Mouse (Mus musculus) hindbrain, embryonic 13.5 days (tissue): ENCODE data around the gene Nktr. TPM values are rescaled to one million over a fixed set of nuclear protein-coding genes. Genes with fewer than 3 reads are reported as not detected.

Source experiments
- ATAC-seq: fragments of 200-750 bp; cut with Nextera tagmentation; 2 replicates; pipeline ENCODE4 v1.8.0; 2017; ENCODE audit warnings: moderate TSS enrichment; ENCODE audit not compliant: low FRiP score
- H3K27ac ChIP-seq: fragments of 300-500 bp; sonication (generic); 2 replicates; pipeline ENCODE4 v1.5.1; 2015; ENCODE audit warnings: inconsistent platforms, mild to moderate bottlenecking, moderate library complexity
- H3K27me3 ChIP-seq: fragments of 300-500 bp; sonication (generic); 2 replicates; pipeline ENCODE4 v1.6.1; 2015; ENCODE audit warnings: mild to moderate bottlenecking, inconsistent platforms
- H3K36me3 ChIP-seq: fragments of 300-500 bp; sonication (generic); 2 replicates; pipeline ENCODE4 v1.6.1; 2015; ENCODE audit warnings: mild to moderate bottlenecking, inconsistent platforms
- H3K4me1 ChIP-seq: fragments of 300-500 bp; sonication (generic); replicated peaks from 2 replicates; pipeline ENCODE4 v1.6.1; 2015; ENCODE audit warnings: inconsistent platforms
- H3K4me2 ChIP-seq: fragments of 300-500 bp; sonication (generic); 2 replicates; pipeline ENCODE4 v1.6.1; 2015; ENCODE audit warnings: inconsistent platforms, mild to moderate bottlenecking, moderate library complexity
- H3K4me3 ChIP-seq: fragments of 300-500 bp; sonication (generic); 2 replicates; pipeline ENCODE4 v1.5.1; 2015; ENCODE audit warnings: mild to moderate bottlenecking, inconsistent platforms
- H3K9ac ChIP-seq: fragments of 300-500 bp; sonication (generic); 2 replicates; pipeline ENCODE4 v1.6.1; 2015; ENCODE audit warnings: mild to moderate bottlenecking, inconsistent platforms
- H3K9me3 ChIP-seq: fragments of 300-500 bp; sonication (generic); 2 replicates; pipeline ENCODE4 v1.6.1; 2016; ENCODE audit warnings: inconsistent platforms
- WGBS: fragments of 180-500 bp; shearing (Covaris S2); methylation state at CpG from one replicate; pipeline ENCODE4 v1.1.7; 2015; 5-methylcytosine and 5-hydroxymethylcytosine counted together
- polyA plus RNA-seq: library from polyadenylated mRNA; unstranded; fragments of >200 nt; fragmentation: Nextera tagmentation; extraction: Ambion mirVana; gene quantifications from 2 replicates; pipeline ENCODE4 v1.2.1, GENCODE M21; 2015

Nktr gene
- polyA plus RNA-seq, 1 experiment from 2014 or later = 67.4 TPM

DNA sequence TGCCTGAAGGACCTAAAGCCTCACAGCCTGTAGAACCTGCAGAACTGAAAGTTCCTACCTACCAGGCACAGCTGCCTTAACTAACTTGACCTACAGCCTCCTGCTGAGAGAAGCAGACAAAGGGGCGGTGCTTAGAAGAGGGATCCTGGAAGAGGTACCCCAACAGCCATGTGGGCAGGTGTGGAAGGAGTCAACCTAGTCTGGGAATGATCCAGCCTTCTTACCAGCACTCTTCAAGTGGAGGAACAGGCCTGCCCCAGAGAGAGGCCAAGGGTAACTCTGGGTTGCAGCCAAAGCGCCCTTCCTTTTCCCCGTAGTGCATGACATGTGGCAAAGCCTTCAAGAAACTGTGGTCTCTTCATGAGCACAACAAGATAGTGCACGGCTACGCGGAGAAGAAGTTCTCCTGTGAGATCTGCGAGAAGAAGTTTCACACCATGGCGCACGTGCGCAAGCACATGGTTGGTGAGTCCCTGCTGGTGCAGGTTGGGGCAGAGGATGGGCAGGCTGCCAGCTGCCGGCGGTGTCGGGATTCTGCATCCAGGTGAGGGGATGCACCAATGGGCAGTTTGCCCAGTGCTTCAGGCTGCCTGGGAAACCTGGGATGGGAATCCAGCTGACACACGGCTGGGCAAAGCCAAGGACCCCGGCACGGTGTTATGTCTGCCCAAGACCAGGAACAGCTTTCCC lies 46.3 kb downstream of the Nktr start:
- no peak overlapping the region for H3K4me2 ChIP-seq
- WGBS = 87% methylated on average over 16 of the region's 16 CpGs
- H3K36me3 ChIP-seq = peaks cover 67% of the 10 kb centered on the region
- H3K9ac ChIP-seq = no peak overlapping the region
- peaks cover 31% of the 10 kb centered on the region for H3K4me1 ChIP-seq
- no peak overlapping the region for H3K27ac ChIP-seq
- H3K27me3 ChIP-seq = no peaks in the 10 kb centered on the region
- no peak overlapping the region for H3K4me3 ChIP-seq
- H3K9me3 ChIP-seq = no peaks in the 10 kb centered on the region
- no peak for ATAC-seq

DNA sequence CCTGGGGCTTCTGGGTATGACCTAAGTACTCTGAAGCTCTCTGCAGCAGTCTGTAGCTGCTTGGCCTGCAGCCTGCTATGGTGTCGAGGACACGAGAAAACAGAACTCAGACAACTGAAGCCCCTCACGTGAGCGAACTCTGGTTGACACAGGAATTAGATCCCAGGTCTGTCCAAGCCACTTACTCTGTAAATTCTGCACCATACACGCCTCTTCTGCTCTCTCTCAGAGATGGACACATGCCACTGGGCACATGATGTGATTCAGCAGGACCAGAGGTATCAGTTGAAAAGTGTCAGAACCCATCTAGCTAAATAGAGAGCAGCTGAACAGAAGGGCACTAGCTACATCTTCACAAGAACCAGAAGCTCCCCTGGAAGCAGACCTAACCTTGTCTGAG lies 53.4 kb downstream of the Nktr start:
- ATAC-seq = no peak
- H3K27ac ChIP-seq = no peak overlapping the region
- 82% methylated on average over 5 of the region's 5 CpGs for WGBS
- H3K4me1 ChIP-seq = no peaks in the 10 kb centered on the region
- H3K4me2 ChIP-seq = no peak overlapping the region
- no peak overlapping the region for H3K9ac ChIP-seq
- H3K27me3 ChIP-seq = peaks cover 21% of the 10 kb centered on the region
- peaks cover 17% of the 10 kb centered on the region for H3K36me3 ChIP-seq
- no peak overlapping the region for H3K4me3 ChIP-seq
- H3K9me3 ChIP-seq = no peaks in the 10 kb centered on the region

DNA sequence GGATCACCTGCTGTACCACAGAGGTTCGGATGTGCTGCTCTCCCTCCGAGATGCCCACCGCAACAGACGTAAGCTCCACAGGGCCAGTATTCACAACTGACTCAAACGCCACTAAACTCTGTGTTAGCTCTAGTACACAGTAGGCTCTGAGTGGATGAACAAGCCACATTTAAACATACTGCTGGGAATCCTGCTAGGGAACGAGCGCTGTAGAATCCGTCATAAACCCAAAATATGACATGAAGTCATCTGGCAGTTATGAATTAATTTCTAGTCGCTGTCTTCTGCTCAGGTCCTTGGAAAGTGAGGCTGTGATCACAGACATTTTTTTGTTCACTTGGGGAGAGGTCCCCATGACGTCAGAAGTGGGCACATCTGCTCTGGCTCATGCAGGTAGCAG lies 57.0 kb downstream of the Nktr start:
- WGBS = 84% methylated on average over 10 of the region's 10 CpGs
- H3K27ac ChIP-seq = no peak overlapping the region

DNA sequence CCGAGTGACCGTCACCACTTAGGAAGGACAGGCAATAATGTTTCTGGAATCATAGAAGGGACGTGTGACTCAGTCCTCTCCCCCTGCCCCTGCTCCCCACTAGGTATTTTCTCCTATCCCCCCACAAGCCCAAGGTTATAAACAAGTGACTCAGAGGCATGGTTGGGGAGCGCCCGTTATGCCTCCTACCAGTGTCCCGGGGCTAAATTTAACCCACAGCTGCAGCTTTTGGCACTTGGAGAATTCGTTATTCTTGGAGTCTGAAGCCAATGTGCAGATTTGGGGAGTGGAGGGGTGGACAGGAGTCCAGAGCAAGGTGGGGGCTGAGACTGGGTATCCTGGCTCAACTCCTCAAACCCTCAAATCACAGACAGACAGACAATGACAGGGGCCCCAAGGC lies 57.5 kb downstream of the Nktr start:
- WGBS = 87% methylated on average over 7 of the region's 7 CpGs
- peaks cover 11% of the 10 kb centered on the region for H3K4me1 ChIP-seq
- no peak for ATAC-seq

More for the DNA sequence above, 57.0 kb downstream of the Nktr start:
- peaks cover 57% of the 10 kb centered on the region for H3K27me3 ChIP-seq
- peaks cover 11% of the 10 kb centered on the region for H3K4me1 ChIP-seq
- no peak overlapping the region for H3K4me2 ChIP-seq
- H3K4me3 ChIP-seq = no peak overlapping the region
- H3K9me3 ChIP-seq = no peaks in the 10 kb centered on the region
- ATAC-seq = no peak
- H3K36me3 ChIP-seq = no peaks in the 10 kb centered on the region
- no peak overlapping the region for H3K9ac ChIP-seq

DNA sequence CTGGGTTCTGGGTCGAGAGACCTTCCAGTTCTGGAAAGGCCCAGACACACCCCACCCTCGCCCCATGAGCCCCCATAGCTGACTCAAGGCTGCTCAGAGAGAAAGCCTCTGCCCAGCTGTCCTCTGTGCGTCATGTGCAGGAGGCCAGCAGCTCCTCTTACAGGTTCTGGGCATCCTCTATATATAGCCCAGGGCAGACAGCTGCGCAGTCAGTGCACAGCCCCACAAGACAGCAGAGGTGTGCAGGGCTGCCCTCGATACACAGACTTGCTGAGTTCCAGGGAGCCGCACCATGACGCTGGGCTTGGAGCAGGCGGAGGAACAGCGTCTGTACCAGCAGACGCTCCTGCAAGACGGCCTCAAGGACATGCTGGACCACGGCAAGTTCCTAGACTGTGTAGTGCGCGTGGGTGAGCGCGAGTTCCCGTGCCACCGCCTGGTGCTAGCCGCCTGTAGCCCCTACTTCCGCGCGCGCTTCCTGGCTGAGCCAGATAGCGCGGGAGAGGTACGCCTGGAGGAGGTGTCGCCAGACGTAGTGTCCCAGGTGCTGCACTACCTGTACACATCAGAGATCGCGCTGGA lies 58.6 kb downstream of the Nktr start, which contains the start of gene Klhl40:
Klhl40 (plus strand) TSS at position 124 of the 582 bp plus-strand sequence.
- H3K4me1 ChIP-seq = peaks cover 11% of the 10 kb centered on the region
- ATAC-seq = peak; percentile 81
- WGBS = 23% methylated on average over 30 of the region's 30 CpGs
- no peaks in the 10 kb centered on the region for H3K9me3 ChIP-seq
- H3K9ac ChIP-seq = peak within 1 kb of the TSS; percentile 60
- peaks cover 57% of the 10 kb centered on the region for H3K27me3 ChIP-seq
- H3K27ac ChIP-seq = no peak within 1 kb of the TSS
- H3K4me3 ChIP-seq = peak within 1 kb of the TSS; percentile 39
- no peaks in the 10 kb centered on the region for H3K36me3 ChIP-seq
- H3K4me2 ChIP-seq = peak within 1 kb of the TSS; percentile 68

More for the DNA sequence above, 57.5 kb downstream of the Nktr start:
- Histone ChIP-seq H3K9me3 (no peaks in the 10 kb centered on the region), H3K27me3 (peaks cover 57% of the 10 kb centered on the region), H3K4me2 (no peak overlapping the region), H3K4me3 (no peak overlapping the region), H3K36me3 (no peaks in the 10 kb centered on the region), H3K9ac (no peak overlapping the region), H3K27ac (no peak overlapping the region)

GRCm38 (mm10) chr9:121778066-121778624 lies 59.2 kb downstream of the Nktr start:
- Histone ChIP-seq H3K27ac (no peak overlapping the region), H3K4me3 (peak overlapping the region; percentile 39), H3K9me3 (no peaks in the 10 kb centered on the region), H3K4me1 (peaks cover 11% of the 10 kb centered on the region), H3K4me2 (peak overlapping the region; percentile 68), H3K27me3 (peaks cover 57% of the 10 kb centered on the region), H3K36me3 (no peaks in the 10 kb centered on the region), H3K9ac (peak overlapping the region; percentile 60)
- peak; percentile 74 for ATAC-seq
- WGBS = 13% methylated on average over 54 of the region's 54 CpGs

DNA sequence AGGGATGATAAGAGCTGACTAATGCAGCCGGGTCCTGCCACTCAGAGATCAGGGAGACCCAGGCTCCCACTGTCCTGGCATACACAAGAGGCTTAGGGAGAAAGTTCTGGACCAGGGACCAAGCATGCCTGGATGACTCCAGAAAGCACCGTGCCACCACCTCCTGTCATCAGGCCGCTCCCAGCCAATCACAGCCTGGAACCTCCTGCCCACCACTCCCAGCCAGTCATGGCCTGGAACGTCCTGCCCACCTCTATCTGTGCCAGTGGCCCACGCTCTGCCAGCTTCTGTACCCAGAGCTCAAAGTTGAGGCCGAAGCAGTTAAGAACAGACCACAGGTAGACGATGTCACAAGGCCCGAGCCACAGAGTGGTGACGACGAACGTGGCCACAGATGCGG lies 65.8 kb downstream of the Nktr start:
- Histone ChIP-seq H3K27me3 (peaks cover 12% of the 10 kb centered on the region), H3K4me1 (no peaks in the 10 kb centered on the region; the same call in 1 of the 2 replicates), H3K27ac (no peak overlapping the region), H3K4me2 (no peak overlapping the region), H3K36me3 (no peaks in the 10 kb centered on the region), H3K9ac (no peak overlapping the region), H3K4me3 (no peak overlapping the region), H3K9me3 (no peaks in the 10 kb centered on the region)
- 91% methylated on average over 12 of the region's 12 CpGs for WGBS
- ATAC-seq = no peak

DNA sequence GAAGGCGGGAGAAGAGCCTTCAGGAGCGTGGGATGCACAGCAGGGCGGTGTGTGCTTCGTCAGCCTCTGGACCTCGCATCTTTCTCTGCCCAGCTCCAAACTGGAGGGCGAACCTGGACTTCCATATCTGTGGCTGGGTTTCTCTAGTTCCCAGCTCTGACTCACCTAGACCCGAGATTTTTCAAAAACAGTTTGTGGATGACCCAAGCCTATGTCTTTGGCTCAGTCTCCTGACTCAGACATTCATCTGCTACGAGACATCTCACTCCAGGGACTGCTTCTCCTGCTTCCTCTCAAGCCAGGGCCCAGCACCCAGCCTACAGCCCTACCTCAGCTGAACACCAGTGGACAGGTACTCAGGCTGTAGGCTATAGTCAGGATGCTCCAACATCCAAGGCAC lies 66.3 kb downstream of the Nktr start:
- 89% methylated on average over 8 of the region's 8 CpGs for WGBS
- no peak overlapping the region for H3K4me3 ChIP-seq
- no peaks in the 10 kb centered on the region; the same call in 1 of the 2 replicates for H3K4me1 ChIP-seq
- H3K27me3 ChIP-seq = peaks cover 7% of the 10 kb centered on the region; the same call in 1 of the 2 replicates
- H3K9ac ChIP-seq = no peak overlapping the region
- H3K27ac ChIP-seq = no peak overlapping the region
- no peaks in the 10 kb centered on the region for H3K36me3 ChIP-seq
- no peaks in the 10 kb centered on the region for H3K9me3 ChIP-seq
- H3K4me2 ChIP-seq = no peak overlapping the region
- no peak for ATAC-seq

- Histone ChIP-seq H3K4me1 (no peaks in the 10 kb centered on the region; the same call in 1 of the 2 replicates), H3K9ac (no peak overlapping the region), H3K4me2 (no peak overlapping the region), H3K4me3 (no peak overlapping the region), H3K27me3 (0 out of 2 replicates have a peak, but pooled peaks cover 8% of the 10 kb centered on the region), H3K36me3 (no peaks in the 10 kb centered on the region), H3K9me3 (no peaks in the 10 kb centered on the region), H3K27ac (no peak overlapping the region)
- WGBS = 87% methylated on average over 2 of the region's 2 CpGs
- no peak for ATAC-seq
Measured at GRCm38 (mm10) chr9:121786359-121786758, 67.4 kb downstream of the Nktr start.

DNA sequence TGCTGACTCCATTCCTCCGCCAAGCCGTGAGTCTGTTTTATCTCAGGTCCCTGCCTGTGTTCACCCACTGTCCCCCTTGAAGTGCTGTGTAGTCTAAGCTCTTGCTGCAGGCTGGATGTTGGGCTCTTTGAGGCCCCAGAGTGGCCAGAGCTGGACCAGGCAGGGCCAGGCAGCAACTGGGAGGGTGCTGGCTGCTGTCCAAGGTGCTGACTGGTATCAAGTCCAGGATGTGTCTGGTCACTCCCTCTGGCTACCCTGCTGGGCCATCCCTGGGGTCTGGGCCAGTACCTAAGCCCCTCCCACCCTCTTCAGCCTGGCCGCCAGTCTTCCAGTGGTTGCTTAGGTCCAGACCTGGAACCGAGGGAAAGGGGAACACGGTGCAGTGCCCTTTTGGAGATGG lies 72.2 kb downstream of the Nktr start:
- H3K9me3 ChIP-seq = no peaks in the 10 kb centered on the region
- peaks cover 11% of the 10 kb centered on the region for H3K4me1 ChIP-seq
- WGBS = 20% methylated on average over 5 of the region's 5 CpGs
- H3K4me2 ChIP-seq = no peak overlapping the region
- no peak for ATAC-seq
- peaks cover 14% of the 10 kb centered on the region; the same call in 1 of the 2 replicates for H3K27me3 ChIP-seq
- no peak overlapping the region for H3K27ac ChIP-seq
- no peak overlapping the region for H3K9ac ChIP-seq
- H3K4me3 ChIP-seq = no peak overlapping the region
- H3K36me3 ChIP-seq = no peaks in the 10 kb centered on the region

GRCm38 (mm10) chr9:121791757-121792521 lies 73.0 kb downstream of the Nktr start, which contains the start of gene Hhatl:
TSS of gene Hhatl (minus strand) at chr9:121792507.
- Histone ChIP-seq H3K27ac (no peak within 1 kb of the TSS), H3K4me2 (no peak within 1 kb of the TSS), H3K36me3 (no peaks in the 10 kb centered on the region), H3K9me3 (no peaks in the 10 kb centered on the region), H3K4me1 (peaks cover 14% of the 10 kb centered on the region), H3K27me3 (peaks cover 14% of the 10 kb centered on the region; the same call in 1 of the 2 replicates), H3K4me3 (no peak within 1 kb of the TSS), H3K9ac (no peak within 1 kb of the TSS)
- ATAC-seq = no peak
- 53% methylated on average over 24 of the region's 24 CpGs for WGBS

DNA sequence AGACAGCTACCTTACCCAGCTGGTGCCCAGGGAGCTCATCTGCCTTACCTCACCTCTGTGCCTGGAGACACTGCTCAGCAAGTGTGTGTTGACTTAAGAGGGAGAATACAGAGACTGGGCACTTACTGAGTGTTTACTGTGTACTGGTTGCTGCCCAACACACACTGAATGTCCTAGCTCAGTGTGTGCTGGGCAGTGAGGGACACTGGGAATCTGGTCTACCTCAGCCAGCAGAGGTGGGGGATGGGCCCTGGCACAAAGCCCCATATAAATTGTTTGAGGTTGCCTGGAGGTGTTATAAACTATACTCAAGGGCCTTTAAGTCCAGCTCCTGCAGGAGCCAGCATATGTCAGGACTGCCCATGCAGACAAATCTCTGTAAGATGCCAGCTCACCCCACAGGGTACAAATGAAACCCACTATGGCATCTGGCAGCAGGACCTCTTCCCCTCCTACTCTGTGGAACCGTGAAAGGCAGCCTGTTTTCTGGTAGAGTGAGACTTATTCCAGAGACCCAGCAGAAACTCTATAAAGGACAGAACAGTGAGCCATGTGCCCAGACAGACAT lies 76.1 kb downstream of the Nktr start:
- 44% methylated on average over 1 of the region's 1 CpGs for WGBS
- Histone ChIP-seq H3K4me1 (peaks cover 19% of the 10 kb centered on the region), H3K4me2 (no peak overlapping the region), H3K36me3 (no peaks in the 10 kb centered on the region), H3K4me3 (no peak overlapping the region), H3K9me3 (no peaks in the 10 kb centered on the region), H3K27ac (no peak overlapping the region), H3K9ac (no peak overlapping the region), H3K27me3 (peaks cover 22% of the 10 kb centered on the region)
- ATAC-seq = peak; percentile 18; the same call in 1 of the 2 replicates
